Mouse (Mus musculus) brown adipose tissue, adult 24 weeks (tissue): ENCODE results near the gene Cacna2d1. TPM values are rescaled to one million over a fixed set of nuclear protein-coding genes. Genes with fewer than 3 reads are reported as not detected.

Experiments
- H3K27ac ChIP-seq: fragments of 200-500 bp; replicated peaks from 2 replicates; pipeline ENCODE4 v1.5.1; 2012; ENCODE audit warnings: low read depth, mild to moderate bottlenecking, low read length
- H3K4me1 ChIP-seq: fragments of 200-500 bp; 2 replicates; pipeline ENCODE4 v1.6.1; 2012; ENCODE audit warnings: low read length, mixed read lengths; ENCODE audit not compliant: control insufficient read depth, insufficient read depth, insufficient read length
- H3K4me3 ChIP-seq: fragments of 200-500 bp; 2 replicates; pipeline ENCODE4 v1.5.1; 2012; ENCODE audit warnings: low read depth, mild to moderate bottlenecking, low read length, moderate library complexity; ENCODE audit not compliant: insufficient read depth
- polyA plus RNA-seq: library from polyadenylated mRNA; stranded (reverse); fragments of >200 nt; gene quantifications from 2 replicates; pipeline ENCODE4 v1.2.4, GENCODE M21; 2012; ENCODE audit not compliant: missing spikeins, insufficient read depth, insufficient read length

The Cacna2d1 gene
- polyA plus RNA-seq, 1 experiment = 5.7 TPM

DNA sequence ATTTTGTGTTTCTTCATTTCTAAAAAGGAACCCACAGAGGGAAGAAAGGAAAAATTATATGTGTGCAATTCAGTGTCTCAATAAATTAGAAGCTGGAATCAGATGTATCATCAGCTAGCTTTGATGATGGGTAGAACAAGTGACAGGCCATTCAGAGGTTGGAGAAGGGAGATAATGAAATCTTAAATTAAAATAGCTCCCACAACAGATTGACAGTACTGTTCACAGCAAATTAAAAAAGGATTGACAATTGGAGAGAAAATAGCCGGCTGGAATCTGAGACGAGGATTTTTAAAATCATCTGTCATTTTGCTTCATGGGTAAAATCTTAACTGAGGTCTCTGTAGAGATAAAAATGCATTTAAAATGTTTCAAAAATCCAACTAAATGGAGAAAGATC is 290.9 kb downstream of the Cacna2d1 start:
- H3K27ac ChIP-seq = no peak overlapping the region
- H3K4me3 ChIP-seq = no peak overlapping the region
- no peaks in the 10 kb centered on the region for H3K4me1 ChIP-seq

DNA sequence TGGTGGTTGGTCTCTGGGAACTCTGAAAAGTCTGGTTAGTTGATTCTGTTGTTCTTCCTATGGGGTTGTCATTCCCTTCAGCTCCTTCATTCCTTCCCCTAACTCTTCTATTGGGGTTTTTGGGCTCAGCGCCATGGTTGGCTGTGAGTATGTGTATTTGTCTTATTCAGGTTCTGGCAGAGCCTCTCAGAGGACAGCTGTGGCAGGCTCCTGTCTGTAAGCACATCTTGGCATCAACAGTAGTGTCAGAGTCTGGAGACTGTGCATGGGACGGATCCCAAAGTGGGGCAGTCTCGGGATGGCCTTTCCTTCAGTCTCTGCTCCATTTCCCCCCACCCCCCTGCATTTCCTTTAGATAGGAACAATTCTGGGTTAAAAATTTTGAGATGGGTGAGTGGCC is 294.9 kb downstream of the Cacna2d1 start:
- Histone ChIP-seq H3K4me1 (no peaks in the 10 kb centered on the region), H3K4me3 (no peak overlapping the region), H3K27ac (no peak overlapping the region)

DNA sequence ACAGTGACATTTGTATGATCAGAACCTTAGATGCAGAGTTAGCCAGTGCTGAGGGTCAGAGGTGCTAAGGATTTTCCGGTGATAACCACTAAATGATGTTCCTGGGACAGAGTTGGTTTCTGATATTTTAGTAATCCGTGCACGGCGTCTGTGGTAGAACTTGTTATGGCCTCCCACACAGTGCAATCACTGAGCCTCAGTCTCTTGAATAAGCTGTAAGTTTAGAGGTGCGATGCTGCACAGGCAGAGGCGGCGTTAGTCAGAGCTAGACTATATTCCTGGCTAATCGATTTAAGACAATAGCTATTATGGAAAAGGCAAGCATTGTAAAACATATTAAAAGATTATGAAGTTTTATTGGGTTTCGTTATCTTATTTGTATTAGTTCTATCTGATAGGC is 297.0 kb downstream of the Cacna2d1 start:
- H3K27ac ChIP-seq = no peak overlapping the region
- no peak overlapping the region for H3K4me3 ChIP-seq
- H3K4me1 ChIP-seq = no peaks in the 10 kb centered on the region

DNA sequence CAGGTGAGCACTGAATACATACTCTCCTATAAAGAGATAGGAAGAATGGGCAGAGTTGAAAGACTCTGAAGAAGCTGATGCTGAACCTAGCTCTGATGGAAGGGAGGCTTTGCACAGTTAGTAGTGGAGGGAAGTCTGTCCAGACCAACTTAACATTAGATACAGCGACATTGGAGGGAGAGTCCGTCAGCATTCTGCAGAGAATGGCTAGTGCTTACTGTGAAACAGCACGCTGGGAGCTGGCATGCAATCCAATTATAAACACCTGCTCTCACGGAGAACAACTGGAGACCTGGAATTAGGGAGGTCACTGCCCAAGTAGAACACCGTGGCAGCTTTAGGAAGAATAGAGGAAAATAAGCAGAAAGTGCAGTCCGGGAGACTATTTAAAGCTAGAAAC is 300.4 kb downstream of the Cacna2d1 start:
- Histone ChIP-seq H3K27ac (no peak overlapping the region), H3K4me3 (no peak overlapping the region), H3K4me1 (no peaks in the 10 kb centered on the region; the same call in 1 of the 2 replicates)

DNA sequence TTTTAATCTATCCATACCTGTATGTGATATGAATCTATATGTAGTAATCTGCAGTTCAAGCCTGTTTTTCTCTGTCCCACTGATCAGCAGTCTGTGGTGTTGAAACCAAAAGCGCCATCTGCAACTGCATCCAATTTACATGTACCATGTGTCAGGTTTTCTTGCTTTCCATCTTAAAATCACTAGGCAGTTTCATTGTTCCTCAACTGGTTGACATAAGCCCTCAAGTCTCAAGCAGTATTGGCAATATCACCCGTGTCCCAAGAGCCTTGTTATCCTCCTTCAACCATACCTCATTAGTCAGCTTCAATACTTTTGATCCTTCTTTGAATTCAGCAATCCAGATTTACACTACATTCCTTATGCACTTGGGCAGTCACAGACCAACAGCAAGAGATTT is 301.4 kb downstream of the Cacna2d1 start:
- no peaks in the 10 kb centered on the region; the same call in 1 of the 2 replicates for H3K4me1 ChIP-seq
- no peak overlapping the region for H3K4me3 ChIP-seq
- H3K27ac ChIP-seq = no peak overlapping the region

DNA sequence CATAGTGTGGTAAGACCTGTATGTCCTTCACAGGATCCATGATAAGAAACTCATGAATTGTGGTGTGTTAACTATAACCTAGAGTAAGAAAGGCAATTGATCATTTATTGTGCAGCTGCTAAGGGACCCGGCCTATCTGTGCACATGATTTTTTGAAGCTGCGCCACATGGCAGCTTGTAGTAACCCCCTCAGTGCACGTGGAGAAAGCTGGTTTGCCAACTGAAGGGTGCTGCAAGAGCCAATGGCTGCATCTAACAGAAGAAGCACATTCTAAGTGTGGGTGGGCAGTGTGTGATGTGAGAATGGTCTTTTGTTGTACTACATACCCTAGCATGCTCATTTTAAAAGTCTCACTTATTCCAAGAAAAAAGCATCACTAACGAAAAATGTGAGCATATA is 302.1 kb downstream of the Cacna2d1 start:
- Histone ChIP-seq H3K4me1 (no peaks in the 10 kb centered on the region; the same call in 1 of the 2 replicates), H3K4me3 (no peak overlapping the region), H3K27ac (no peak overlapping the region)

DNA sequence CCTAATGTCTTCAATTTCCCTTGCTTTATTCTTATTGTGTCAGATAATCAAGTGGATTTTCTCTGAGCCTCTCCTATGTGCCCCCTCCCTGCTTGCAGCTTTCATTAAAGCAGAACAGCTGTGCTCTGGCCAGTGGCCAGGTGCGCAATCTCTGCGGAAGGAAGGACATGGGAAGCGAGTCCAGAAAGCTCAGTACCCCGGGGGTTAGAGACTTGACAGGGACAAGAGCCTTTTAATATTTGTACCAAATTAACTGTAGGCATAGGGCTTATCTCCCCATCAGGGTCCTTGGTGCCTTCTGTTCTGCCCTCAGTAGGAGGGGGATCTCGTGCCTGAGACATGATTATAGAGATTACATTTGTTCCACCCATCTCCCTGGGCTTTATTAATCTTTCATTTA is 303.5 kb downstream of the Cacna2d1 start:
- Histone ChIP-seq H3K4me1 (no peaks in the 10 kb centered on the region; the same call in 1 of the 2 replicates), H3K4me3 (no peak overlapping the region), H3K27ac (no peak overlapping the region)

DNA sequence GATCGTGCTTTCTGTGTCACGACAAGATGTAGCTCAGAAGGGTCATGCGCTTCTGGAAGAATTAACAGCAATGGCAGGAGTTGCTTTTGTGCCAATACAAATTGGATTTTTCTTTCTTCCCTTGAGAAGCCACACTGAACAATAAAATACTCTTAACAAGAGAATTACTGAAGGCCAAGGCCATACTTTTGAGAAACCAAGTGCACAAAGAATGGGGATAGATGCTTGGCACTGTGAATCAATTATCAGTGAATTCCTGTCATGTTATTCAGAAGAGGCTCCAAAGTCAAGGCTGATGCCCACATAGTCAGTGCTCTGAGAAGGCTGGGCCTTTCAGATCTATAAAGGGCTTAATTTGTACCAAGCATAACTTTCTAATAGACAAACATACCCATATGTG is 305.8 kb downstream of the Cacna2d1 start:
- Histone ChIP-seq H3K27ac (no peak overlapping the region), H3K4me3 (no peak overlapping the region), H3K4me1 (no peaks in the 10 kb centered on the region; the same call in 1 of the 2 replicates)

DNA sequence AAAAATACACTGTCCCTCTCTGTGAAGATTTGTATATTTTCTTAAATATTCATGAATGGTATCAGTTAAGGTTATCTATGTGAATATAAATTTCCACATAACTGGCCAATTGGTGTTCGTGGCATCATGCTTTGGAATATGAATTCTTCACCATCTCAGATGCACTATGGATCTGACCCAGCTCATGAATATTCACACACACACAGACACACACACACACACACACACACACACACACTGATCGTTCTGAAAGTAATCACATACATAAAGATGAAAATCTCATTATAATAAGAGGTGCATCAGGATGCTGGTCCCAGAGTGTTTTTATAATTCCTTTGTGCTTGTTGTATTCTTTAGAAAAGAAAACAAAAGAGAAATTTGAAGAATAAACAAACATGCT is 309.1 kb downstream of the Cacna2d1 start:
- Histone ChIP-seq H3K4me1 (no peaks in the 10 kb centered on the region), H3K27ac (no peak overlapping the region), H3K4me3 (no peak overlapping the region)

DNA sequence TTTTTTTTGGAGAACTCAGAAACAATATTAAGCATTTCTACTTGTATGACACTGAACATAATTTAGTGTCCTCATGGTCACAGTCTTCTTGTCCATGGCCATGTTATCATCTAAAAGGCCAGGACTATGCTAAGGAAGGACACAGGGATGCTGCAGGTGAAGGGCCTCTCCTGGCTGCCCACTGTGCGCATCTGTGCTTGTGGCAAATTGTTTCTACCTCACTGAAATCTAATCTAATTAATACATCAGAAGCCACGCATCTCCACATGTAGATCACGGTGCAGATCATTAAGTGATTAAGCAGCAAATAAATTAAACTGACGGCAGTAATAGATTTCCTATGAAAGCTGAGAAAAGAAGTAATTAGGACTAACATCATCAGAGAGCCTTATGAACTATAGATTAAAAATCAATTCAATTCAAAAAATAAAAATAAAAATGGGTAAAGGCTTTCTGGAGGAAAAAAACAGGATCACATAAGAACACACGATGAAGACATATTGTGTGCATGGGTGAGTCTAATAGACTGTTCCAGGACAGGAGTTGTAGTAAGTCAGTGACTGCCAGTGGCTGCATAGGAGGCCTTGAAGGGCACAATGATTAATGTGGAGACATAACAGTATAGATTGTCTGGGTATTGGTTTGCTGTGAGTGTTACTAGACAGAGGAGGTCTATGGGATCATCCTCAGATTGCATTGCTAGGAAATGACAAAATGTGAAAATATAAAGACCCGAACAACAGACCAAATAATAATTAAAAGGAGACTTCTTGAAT is 318.4 kb downstream of the Cacna2d1 start:
- Histone ChIP-seq H3K4me3 (no peak overlapping the region), H3K4me1 (no peaks in the 10 kb centered on the region), H3K27ac (no peak overlapping the region)

DNA sequence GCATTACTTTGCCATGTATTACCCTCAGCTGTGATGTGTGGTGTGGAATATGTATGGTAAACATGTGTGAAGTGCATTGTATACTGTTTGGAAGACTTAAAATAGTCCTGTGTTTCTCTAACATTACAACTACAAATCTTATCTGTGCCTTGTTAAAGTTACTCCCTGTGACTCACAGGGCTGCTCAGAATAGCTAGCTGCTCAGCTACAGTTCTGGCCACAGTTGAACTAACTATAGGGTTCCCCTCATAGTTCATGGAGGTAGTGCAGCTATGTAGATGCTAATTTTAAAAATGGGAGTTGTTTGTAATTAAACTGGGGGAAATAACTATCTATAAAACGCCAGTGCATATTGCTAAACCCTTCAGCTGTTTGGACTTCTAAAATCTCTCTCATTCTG is 319.3 kb downstream of the Cacna2d1 start:
- Histone ChIP-seq H3K4me3 (no peak overlapping the region), H3K27ac (no peak overlapping the region), H3K4me1 (no peaks in the 10 kb centered on the region)

DNA sequence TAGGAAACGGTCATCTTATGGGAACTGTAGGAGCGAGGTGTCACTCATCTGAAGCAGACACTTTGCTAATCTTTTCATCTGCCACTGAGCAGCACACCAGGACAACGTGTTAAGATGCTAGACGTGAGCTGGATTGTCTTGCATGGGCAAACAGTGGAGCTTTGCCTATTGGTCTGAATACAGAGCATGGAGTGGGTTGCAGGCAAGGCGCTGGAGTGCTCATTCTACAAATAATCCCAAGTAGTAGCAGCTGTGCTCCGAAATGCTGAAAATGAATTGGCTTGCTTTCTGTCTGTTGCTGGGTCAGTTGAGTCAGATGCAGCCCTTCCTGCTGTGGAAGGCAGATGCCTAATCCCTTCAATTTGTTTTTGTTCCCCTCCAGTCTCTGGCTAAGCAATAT is 330.9 kb downstream of the Cacna2d1 start:
- Histone ChIP-seq H3K27ac (no peak overlapping the region), H3K4me1 (no peaks in the 10 kb centered on the region), H3K4me3 (no peak overlapping the region)

DNA sequence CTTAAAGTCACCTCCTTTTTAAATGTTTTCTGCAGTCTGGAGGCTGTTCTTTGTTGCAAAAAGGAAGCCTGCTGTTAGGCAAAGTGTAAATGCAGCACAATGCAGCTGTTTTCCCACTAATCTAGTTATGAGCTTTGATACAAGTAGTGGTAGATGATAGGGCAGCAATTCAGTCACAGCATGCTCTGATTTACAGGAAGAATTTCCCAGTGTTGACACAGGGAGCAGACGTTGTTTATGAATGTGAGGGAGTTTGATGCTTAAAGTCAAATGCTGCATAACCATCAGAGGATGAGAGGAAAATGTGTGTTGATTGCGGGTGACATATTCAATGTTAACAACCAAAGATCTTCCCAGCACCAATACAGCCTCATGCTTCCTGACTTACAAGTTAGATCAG is 342.6 kb downstream of the Cacna2d1 start:
- H3K4me3 ChIP-seq = no peak overlapping the region
- no peak overlapping the region for H3K27ac ChIP-seq
- H3K4me1 ChIP-seq = no peaks in the 10 kb centered on the region

DNA sequence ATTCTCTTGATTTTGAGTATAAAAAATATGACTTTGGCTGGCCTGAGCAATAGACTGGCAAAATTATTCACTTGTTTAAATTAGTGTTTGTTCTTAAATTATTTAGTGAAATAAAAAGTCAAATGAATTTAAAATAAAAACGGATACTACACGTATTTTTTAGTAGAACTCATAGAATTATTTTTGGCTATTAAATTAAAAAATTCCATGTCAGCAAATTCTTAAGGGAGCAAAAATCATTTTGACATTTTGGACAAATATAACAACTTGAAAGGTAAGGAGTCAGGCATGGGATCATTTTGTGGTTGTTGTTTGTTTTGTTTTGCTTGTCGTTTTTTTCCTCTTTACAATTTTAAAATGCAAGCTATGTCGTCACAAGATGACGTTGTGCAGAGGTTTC is 346.7 kb downstream of the Cacna2d1 start:
- Histone ChIP-seq H3K4me3 (no peak overlapping the region), H3K27ac (no peak overlapping the region), H3K4me1 (no peaks in the 10 kb centered on the region)

DNA sequence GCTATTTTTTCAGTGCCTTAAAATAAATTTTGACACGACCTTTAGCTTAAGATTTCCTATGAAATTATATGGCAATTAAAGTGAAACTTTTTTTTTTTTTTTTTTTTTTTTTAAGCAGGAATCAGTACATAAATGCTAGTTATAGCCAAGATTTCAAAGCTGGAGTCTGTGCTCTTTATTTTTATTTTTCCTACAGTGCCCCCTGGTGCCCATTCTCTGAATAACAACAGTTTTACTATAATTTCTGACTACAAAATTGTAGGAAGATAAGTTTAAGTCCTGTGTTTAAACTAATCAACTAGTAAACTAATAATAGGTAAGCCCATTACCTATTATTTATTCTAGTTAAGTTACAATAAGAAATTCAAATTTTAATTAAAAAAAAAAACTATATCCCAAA is 358.7 kb downstream of the Cacna2d1 start:
- Histone ChIP-seq H3K4me1 (no peaks in the 10 kb centered on the region), H3K4me3 (no peak overlapping the region)

DNA sequence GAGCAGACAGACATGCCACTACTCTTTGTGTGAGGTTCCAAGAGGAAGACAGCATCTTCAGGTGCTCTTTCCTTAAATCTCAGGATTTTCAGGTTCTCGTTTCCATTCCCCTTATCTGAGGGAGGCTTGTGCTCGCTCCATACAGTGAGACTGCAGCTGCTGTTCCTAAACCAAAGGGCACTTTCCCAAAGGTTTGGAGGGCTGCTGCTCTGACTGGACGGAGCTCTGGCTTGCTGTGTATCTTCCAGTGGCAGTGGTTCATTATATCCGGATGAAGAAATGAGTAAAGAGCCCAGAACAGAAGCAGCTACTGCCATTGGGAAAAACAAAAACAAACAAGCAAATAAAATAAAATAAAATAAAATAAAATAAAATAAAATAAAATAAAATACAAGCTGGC is 359.3 kb downstream of the Cacna2d1 start:
- Histone ChIP-seq H3K4me3 (no peak overlapping the region), H3K4me1 (no peaks in the 10 kb centered on the region), H3K27ac (no peak overlapping the region)

More for the DNA sequence above, 358.7 kb downstream of the Cacna2d1 start:
- H3K27ac ChIP-seq = no peak overlapping the region
